Mouse (Mus musculus): ENCODE measurements at regions not wholly inside any gene's neighbourhood (a gene's known extent, or its start where the extent isn't known, plus 50 kb on each side); places are given as distances from the start of the nearest gene placed in this dataset.

- TF ChIP-seq CTCF (conservative IDR thresholded peaks at IDR 0.05; ENCODE audit: low read length) (no peak), POU5F1 (IDR thresholded peaks at IDR 0.05; ENCODE audit: borderline replicate concordance, low read length) (no peak), NANOG (IDR thresholded peaks at IDR 0.05; ENCODE audit: borderline replicate concordance, low read length) (no peak)
These were observed 215.2 kb downstream of the Zfp619 start for GRCm38 (mm10) chr7:39732790-39733189.

All from E14TG2a.4 (cell line).